Mouse (Mus musculus) heart, embryonic 16.5 days (tissue): ENCODE results near the gene Zfp219. TPM values are rescaled to one million over a fixed set of nuclear protein-coding genes. Genes with fewer than 3 reads are reported as not detected.

Experiments used
- ATAC-seq: fragments of 200-750 bp; cut with Nextera tagmentation; replicated peaks from 2 replicates; pipeline ENCODE4 v1.8.0; 2017; ENCODE audit warnings: moderate number of reproducible peaks; ENCODE audit not compliant: insufficient read depth, low FRiP score; ENCODE audit errors: extremely low read depth
- H3K27ac ChIP-seq: fragments of 300-500 bp; sonication (generic); 2 replicates; pipeline ENCODE4 v1.5.1; 2014; ENCODE audit warnings: mild to moderate bottlenecking, low read length, control low read depth, moderate library complexity
- H3K27me3 ChIP-seq: fragments of 300-500 bp; sonication (generic); 2 replicates; pipeline ENCODE4 v1.6.1; 2014; ENCODE audit warnings: low read length, mixed read lengths; ENCODE audit not compliant: control insufficient read depth, insufficient read depth
- H3K36me3 ChIP-seq: fragments of 300-500 bp; sonication (generic); 2 replicates; pipeline ENCODE4 v1.6.1; 2014; ENCODE audit not compliant: control insufficient read depth, insufficient read depth
- H3K4me1 ChIP-seq: fragments of 300-500 bp; sonication (generic); 2 replicates; pipeline ENCODE4 v1.6.1; 2014; ENCODE audit warnings: low read length, mixed read lengths; ENCODE audit not compliant: control insufficient read depth, insufficient read depth
- H3K4me2 ChIP-seq: fragments of 300-500 bp; sonication (generic); 2 replicates; pipeline ENCODE4 v1.6.1; 2014; ENCODE audit warnings: low read depth, mild to moderate bottlenecking, control low read depth, low read length
- H3K4me3 ChIP-seq: fragments of 300-500 bp; sonication (generic); 2 replicates; pipeline ENCODE4 v1.5.1; 2014; ENCODE audit warnings: mild to moderate bottlenecking, control low read depth, low read length
- H3K9ac ChIP-seq: fragments of 300-500 bp; sonication (generic); 2 replicates; pipeline ENCODE4 v1.6.1; 2014; ENCODE audit warnings: low read length, control low read depth
- H3K9me3 ChIP-seq: fragments of 300-500 bp; sonication (generic); replicated peaks from 2 replicates; pipeline ENCODE4 v1.6.1; 2016; ENCODE audit warnings: low read length; ENCODE audit not compliant: control insufficient read depth
- WGBS: fragments of 180-500 bp; shearing (Covaris S2); extraction: QIAGEN DNeasy Blood & Tissue Kit; methylation state at CpG from one replicate; pipeline ENCODE4 v1.1.7; 2014; 5-methylcytosine and 5-hydroxymethylcytosine counted together
- polyA plus RNA-seq: library from polyadenylated mRNA; unstranded; fragments of >200 nt; fragmentation: Nextera tagmentation; extraction: Ambion mirVana; gene quantifications from 2 replicates; pipeline ENCODE4 v1.2.1, GENCODE M21; 2015

The Zfp219 gene
- polyA plus RNA-seq, 1 experiment from 2014 or later = 19.7 TPM

GRCm38 (mm10) chr14:51983855-51984246, 36.7 kb downstream of the Zfp219 start:
- H3K9ac ChIP-seq = peak overlapping the region; percentile 94
- H3K4me3 ChIP-seq = peak overlapping the region; percentile 88
- peaks cover 21% of the 10 kb centered on the region for H3K4me1 ChIP-seq
- no peaks in the 10 kb centered on the region for H3K9me3 ChIP-seq
- 23% methylated on average over 10 of the region's 10 CpGs for WGBS
- no peaks in the 10 kb centered on the region for H3K27me3 ChIP-seq
- peak overlapping the region; percentile 90 for H3K4me2 ChIP-seq
- H3K27ac ChIP-seq = peak overlapping the region; percentile 94
- peaks cover 12% of the 10 kb centered on the region for H3K36me3 ChIP-seq
- ATAC-seq = no peak

GRCm38 (mm10) chr14:51983251-51983650, 37.3 kb downstream of the Zfp219 start:
- 66% methylated on average over 4 of the region's 4 CpGs for WGBS
- peaks cover 9% of the 10 kb centered on the region for H3K36me3 ChIP-seq
- no peak overlapping the region for H3K4me3 ChIP-seq
- H3K27ac ChIP-seq = no peak overlapping the region
- no peak overlapping the region for H3K9ac ChIP-seq
- no peak overlapping the region for H3K4me2 ChIP-seq
- no peak for ATAC-seq
- peaks cover 21% of the 10 kb centered on the region for H3K4me1 ChIP-seq
- no peaks in the 10 kb centered on the region for H3K9me3 ChIP-seq
- H3K27me3 ChIP-seq = no peaks in the 10 kb centered on the region

- Histone ChIP-seq H3K4me2 (no peak overlapping the region), H3K27ac (no peak overlapping the region), H3K4me1 (0 out of 2 replicates have a peak, but pooled peaks cover 3% of the 10 kb centered on the region), H3K27me3 (no peaks in the 10 kb centered on the region), H3K4me3 (no peak overlapping the region), H3K36me3 (no peaks in the 10 kb centered on the region), H3K9ac (no peak overlapping the region), H3K9me3 (no peaks in the 10 kb centered on the region)
- WGBS = 76% methylated on average over 3 of the region's 3 CpGs
- no peak for ATAC-seq
Observed at GRCm38 (mm10) chr14:51979252-51979651, 41.3 kb downstream of the Zfp219 start.

- WGBS = 68% methylated on average over 3 of the region's 3 CpGs
Observed at GRCm38 (mm10) chr14:51967400-51967799, 53.1 kb downstream of the Zfp219 start.

GRCm38 (mm10) chr14:51960316-51960715, 60.2 kb downstream of the Zfp219 start:
- ATAC-seq = no peak
- Histone ChIP-seq H3K36me3 (no peaks in the 10 kb centered on the region), H3K4me3 (no peak overlapping the region), H3K27me3 (no peaks in the 10 kb centered on the region), H3K9ac (no peak overlapping the region), H3K9me3 (peaks cover 7% of the 10 kb centered on the region; the same call in 1 of the 2 replicates), H3K4me1 (0 out of 2 replicates have a peak, but pooled peaks cover 2% of the 10 kb centered on the region), H3K27ac (no peak overlapping the region), H3K4me2 (no peak overlapping the region)
- WGBS = 78% methylated on average over 2 of the region's 2 CpGs

More at GRCm38 (mm10) chr14:51967400-51967799, 53.1 kb downstream of the Zfp219 start:
- Histone ChIP-seq H3K27ac (no peak overlapping the region), H3K4me1 (no peaks in the 10 kb centered on the region), H3K27me3 (no peaks in the 10 kb centered on the region), H3K36me3 (no peaks in the 10 kb centered on the region), H3K9me3 (no peaks in the 10 kb centered on the region), H3K4me3 (no peak overlapping the region), H3K9ac (no peak overlapping the region), H3K4me2 (no peak overlapping the region)
- ATAC-seq = no peak

Other genes starting within 250 kb of the Zfp219 start
- 0.28 TPM in 1 of 2 replicates, not detected in the other for gene Ang4, start 247.1 kb downstream of the Zfp219 start, polyA plus RNA-seq
- not detected in 2 replicates for gene AY358078, start 220.7 kb downstream of the Zfp219 start, polyA plus RNA-seq
- not detected in 2 replicates for gene Ear6, start 167.0 kb downstream of the Zfp219 start, polyA plus RNA-seq
- gene Mettl17, start 135.9 kb downstream of the Zfp219 start, polyA plus RNA-seq = 37.8 and 42.1 TPM in 2 replicates
- 0.31 and 0.38 TPM in 2 replicates for gene Slc39a2, start 127.8 kb downstream of the Zfp219 start, polyA plus RNA-seq
- 421 and 437 TPM in 2 replicates for gene Ndrg2, start 106.6 kb downstream of the Zfp219 start, polyA plus RNA-seq
- gene Tppp2, start 102.3 kb downstream of the Zfp219 start, polyA plus RNA-seq = not detected in 2 replicates
- gene Rnase13, start 98.0 kb downstream of the Zfp219 start, polyA plus RNA-seq = not detected in 2 replicates
- gene Arhgef40, start 36.0 kb downstream of the Zfp219 start, polyA plus RNA-seq = 45.8 and 65.1 TPM in 2 replicates
- 0.67 and 1.3 TPM in 2 replicates for gene Tmem253, start 5.1 kb downstream of the Zfp219 start, polyA plus RNA-seq
- not detected in 2 replicates for gene Olfr221, start 21.7 kb upstream of the Zfp219 start, polyA plus RNA-seq
- gene Hnrnpc, start 83.3 kb upstream of the Zfp219 start, polyA plus RNA-seq = 337 and 412 TPM in 2 replicates
- gene Rpgrip1, start 90.0 kb upstream of the Zfp219 start, polyA plus RNA-seq = 24.7 and 29.5 TPM in 2 replicates
- 26.4 and 28.1 TPM in 2 replicates for gene Supt16, start 176.7 kb upstream of the Zfp219 start, polyA plus RNA-seq
- 20.8 and 21.9 TPM in 2 replicates for gene Chd8, start 237.0 kb upstream of the Zfp219 start, polyA plus RNA-seq